Mouse (Mus musculus): ENCODE measurements around the gene Abraxas2.

The Abraxas2 gene

DNA sequence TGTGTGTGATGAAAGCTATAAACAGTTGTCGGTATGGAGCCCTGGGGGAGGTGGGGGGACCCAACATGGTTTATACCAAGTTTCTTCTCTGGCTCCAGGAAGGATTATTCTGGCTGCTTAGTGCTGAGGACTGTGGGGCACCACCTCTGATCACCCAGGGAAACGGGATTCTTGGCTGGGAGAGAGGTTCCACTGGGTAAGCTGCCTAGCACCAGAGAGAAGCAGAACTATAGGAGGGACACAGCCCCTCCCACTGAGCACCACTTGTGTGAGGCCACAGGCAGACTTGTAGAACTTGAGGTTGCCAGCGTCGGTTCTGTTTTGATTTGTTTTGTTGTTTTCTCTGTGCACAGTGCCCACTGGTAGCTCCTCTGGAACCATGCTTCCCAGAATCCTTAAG, 5.1 kb upstream of the Abraxas2 start:
- no peak for DNase-seq (ENCODE audit: low read depth)

DNA sequence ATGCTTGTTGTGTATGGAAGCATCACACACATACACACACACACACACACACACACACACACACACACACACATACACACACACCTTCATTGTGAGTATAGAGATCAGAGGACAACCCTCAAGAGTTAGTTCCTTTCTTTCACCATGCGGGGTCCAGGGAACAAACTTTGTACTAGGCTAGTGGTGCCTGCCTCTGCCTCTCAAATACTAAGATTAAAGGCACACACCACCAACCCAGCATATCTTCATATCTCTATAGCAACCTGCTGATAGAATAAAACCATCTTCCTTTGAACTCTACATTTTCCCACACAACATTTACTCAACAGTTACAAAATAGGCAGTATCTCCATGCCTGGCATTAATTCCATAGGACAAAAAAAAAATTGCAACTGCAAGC, 2.9 kb upstream of the Abraxas2 start:
- DNase-seq (ENCODE audit: low read depth): no peak

DNA sequence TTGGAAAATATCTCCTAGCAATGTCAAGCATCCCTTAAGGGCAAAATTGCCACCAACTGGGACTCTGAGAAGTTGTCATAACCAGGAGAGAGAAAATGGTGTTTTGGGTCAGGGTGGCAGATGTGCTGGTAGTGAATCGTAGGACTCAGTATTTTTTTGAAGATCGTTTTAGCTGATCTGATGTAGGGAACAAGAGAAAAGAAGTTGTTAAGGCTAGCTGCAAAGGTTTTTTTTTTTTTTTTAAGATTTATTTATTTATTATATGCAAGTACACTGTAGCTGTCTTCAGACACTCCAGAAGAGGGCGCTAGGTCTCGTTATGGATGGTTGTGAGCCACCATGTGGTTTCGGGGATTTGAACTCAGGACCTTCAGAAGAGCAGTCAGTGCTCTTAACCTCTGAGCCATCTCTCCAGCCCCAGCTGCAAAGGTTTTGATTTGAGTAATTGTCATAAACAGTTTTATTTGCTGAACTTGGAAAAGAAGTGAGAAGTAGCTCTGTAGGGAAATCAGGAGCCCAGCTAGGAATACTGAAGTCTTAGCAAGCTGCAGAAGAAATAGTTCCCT, 899 bp upstream of the Abraxas2 start:
- peak; percentile 45 for DNase-seq (ENCODE audit: low read depth)

DNA sequence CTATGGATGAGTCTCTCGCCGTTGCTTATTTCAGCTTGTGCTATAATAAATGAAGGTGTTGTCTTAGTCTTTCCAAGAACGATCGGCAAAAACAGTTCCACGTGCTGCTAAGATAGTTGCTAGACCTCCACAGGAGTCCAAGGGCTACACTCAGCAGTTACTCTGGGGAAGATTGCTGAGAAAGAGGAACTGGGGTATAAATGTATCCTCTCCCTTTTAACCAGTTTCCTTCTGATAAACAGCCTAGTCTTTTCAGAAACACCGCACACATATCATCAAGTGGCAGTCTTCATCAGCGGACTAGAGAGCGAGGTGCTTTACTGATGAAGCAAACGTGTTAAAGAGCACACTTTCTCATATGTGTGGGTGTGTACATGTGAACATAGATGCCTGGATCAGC, 7.3 kb downstream of the Abraxas2 start:
- no peak for DNase-seq (ENCODE audit: low read depth)

DNA sequence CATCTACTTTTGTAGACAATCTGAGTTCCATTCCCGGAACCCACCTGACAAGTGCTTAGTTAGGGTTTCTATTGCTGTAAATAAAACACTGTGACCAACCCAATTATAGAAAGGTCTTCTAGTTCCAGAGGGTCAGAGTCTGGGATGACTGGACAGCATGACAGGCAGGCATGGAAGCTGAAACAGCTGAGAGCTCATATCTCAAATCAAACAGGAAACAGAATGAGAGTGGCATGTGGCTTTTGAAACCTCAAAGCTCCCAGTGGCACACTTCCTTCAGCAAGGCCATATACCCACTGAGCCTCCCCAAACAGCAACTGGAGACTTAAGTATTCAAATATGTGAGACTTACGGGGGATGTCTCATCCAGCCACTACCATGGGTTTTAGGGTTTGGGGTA, 14.0 kb downstream of the Abraxas2 start:
- no peak for DNase-seq (ENCODE audit: low read depth)

DNA sequence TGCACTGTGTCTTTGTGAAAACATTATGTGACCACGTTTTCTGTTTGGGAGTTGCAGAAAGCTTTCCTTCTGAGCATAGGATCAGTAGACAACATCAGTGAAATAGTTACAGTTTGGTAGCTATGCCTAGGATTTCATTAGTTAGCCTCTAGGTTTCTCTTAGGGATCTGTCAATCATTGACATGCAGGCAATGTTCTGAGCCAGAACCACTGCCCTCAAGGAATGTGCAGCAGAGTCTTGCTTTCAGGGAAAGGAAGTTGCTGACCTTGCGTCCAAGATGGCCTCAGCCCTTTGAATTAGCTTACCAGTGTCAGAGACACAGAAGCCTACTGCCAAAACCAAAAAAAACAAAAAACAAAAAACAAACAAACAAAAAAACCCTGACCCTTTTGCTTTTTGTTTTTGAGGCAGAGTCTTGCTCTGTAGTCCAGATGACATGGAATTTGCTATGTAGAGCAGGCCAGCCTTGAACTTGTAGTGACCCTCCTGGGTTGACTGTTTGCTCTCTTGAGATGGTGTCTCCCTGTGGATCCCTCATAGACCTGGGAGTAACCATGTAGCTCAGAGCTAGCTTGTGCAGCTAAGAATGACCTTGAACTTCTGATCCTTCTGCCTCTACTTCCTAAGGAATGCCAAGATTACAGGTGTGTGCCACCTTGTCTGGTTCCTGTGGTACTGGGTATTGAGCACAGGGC, 16.5 kb downstream of the Abraxas2 start:
- no peak for DNase-seq (ENCODE audit: low read depth)

DNA sequence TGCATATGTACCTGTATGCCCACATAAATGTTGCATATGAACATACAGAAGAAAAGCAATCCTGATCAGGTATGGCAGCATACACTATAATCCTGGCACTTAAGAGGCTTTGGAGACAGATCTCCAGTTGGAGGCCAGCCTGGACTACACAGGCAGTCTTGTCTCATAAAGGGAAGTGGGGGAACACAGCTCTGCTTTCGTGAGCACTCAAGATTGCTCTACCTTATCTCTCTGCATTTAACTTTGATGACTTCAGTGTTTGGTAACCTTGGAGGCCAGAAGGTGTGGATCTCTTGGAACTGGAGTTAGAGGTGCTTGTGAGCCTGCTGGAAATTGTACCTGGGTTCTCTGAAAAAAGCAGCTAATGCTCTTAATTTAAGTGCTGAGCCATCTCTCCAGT, 21.3 kb downstream of the Abraxas2 start:
- DNase-seq (ENCODE audit: low read depth): no peak

DNA sequence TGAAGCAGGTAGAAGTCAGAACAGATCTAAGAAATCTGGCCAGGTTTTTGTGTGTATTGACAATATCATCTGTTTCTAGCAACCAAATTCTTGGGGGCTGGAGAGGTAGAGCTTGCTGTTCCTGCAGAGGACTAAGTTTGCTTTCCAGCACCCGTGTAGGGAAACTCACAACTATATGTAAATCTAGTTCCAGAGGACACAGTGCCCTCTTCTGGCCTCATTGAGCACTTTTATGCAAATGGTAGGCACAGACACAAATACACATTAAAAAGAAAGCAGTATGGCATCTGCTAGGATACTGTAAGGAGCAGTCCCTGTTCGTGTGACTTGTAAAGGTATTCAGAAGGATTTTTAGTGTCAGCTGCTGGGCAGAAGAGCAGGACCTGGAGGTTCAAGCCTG, 23.3 kb downstream of the Abraxas2 start:
- DNase-seq (ENCODE audit: low read depth): peak; percentile 68

DNA sequence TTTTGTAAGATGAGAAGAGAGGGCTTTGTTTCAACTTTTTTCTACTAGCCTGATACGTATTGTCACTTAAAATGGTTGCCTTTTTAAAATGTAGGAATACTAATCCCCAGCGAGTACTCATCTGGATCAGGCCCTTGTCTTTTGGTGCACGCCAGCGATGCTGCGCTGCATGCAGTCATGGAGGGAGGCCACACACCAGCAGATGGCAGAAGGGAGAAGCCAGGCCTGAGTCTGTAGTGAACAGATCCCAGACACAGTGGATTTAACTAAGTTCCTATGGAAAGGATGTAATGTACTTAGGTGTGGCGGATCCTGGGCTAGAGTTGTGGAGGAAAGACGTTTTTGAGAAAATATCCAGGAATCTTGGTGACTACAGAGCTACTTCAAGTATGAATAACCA, 25.0 kb downstream of the Abraxas2 start:
- no peak for DNase-seq (ENCODE audit: low read depth)

DNA sequence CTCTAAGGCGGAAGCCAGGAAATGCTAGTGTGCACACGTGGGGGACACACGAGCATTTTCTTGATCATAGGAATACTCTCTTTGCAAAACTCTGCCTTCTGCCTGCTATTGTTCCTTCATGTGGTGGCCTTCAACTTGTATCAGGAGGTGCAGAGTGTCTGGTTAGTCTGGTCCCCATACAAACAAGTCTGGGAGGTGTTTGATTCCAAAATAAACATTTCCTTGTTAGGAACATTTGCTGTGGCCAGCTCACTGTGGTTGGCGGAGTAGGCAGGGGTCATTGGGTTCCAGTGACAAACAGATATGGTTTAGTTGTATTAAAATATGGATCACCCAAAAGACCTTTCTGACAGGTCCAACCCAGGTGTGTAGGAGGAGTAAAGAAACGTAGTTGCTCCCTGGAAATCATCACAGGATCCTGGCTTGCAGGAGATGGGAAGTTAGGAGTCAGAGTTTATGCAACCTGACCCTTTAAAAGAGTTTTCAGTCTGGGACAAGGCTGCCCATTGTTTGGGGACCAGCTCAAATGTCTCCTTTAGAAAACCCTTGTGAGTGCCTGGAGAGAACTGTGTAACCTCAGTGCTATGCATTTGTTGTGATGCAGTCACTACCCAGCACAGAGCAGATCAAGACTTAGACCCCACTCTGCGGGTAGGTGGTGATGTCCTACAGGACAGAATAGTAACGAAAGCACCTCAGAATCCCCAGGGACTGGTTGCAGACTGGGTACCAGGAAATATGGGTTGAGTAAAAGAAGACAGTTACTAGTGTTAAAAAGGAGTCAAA, 28.2 kb downstream of the Abraxas2 start:
- DNase-seq (ENCODE audit: low read depth): no peak

DNA sequence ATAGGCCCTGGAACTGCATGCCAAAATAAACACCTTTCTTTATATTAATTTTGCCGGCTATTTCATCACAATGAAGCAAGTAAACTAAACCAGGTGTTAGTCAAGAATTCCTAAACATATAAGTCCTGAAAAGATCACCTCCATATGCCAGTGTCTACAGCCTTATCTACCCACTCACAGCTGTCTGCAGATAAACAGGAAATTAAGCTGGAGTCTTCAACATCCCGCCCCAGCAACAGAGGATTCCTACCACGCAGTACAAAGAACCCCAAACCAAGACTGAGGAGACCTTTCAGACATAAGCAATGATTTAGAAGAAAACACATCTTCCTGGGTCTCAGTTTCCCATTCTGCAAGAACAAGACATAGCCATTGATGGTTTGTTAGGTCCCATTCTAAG, 29.0 kb downstream of the Abraxas2 start:
- no peak for DNase-seq (ENCODE audit: low read depth)

DNA sequence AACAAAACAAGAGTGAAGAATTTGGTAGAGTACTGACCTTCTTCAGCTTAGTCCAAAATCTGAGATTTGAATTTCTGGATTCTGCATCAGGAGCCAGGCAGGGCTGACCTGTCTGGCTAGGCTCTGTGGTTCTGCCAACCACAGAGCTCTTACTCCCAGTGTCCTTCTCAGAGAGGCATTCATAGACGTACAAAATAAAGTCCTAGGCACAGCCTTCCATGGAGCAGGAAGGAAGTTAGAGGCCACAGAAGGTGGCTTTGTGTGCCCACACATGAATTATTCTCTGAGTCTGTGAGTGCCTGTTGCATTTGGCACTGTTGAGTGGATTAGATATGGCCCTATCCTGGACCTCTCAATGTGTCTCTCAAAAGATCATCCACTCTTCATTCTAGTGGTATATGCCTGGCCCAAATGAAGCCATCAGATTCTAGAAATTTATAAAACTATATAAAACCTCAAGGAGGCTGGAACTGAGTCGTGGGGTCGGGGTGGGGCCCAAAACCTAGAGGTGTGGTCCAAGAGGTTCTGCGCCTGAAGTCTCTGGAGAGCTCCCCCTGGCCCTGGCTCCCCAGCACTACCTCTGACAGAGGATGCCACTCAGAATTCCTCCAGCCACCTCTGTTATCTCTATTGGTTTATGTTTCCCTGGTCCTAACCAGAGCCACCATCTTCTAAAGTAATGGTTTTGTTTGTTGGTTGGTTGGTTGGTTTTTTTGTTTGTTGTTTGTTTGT, 29.7 kb downstream of the Abraxas2 start:
- no peak for DNase-seq (ENCODE audit: low read depth)

DNA sequence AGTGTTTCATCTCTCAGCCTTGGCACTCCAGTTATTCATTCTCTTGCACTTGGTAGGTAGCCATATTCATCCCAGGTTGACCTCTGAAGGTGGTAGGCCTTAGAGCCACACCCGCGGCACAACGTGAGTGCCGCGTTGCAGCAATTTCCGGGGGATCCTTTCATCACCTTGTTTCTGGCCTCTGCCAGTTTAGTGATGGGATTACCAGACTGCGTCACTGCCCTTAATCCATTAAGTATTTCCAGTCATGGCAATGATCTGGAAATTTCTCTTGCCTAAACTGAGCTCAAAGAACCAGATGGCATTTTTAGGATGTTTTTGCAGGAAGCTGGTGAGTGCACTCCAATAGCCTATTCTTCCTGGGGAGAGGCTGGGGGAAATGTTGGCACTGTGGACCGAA, 30.7 kb downstream of the Abraxas2 start:
- no peak for DNase-seq (ENCODE audit: low read depth)

DNA sequence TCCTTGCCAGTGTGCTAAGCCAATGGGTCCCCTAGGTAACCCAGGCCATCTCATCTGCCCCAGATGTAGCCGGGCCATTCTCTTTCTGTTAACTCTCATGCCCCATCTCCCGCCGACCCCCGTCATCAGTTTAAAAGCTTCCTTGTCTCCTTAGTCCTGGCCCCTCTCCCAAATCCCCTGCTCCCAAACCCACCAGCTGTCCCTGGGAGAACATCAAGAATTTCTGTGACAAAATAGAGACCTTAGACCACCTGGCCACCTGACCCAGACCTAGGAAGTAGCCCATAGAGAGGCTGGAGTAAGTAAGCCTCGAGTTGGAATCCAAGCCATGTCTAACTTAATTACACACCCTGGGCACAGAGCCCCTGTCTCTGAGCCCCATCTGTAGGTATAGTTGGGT, 31.2 kb downstream of the Abraxas2 start:
- no peak for DNase-seq (ENCODE audit: low read depth)

DNA sequence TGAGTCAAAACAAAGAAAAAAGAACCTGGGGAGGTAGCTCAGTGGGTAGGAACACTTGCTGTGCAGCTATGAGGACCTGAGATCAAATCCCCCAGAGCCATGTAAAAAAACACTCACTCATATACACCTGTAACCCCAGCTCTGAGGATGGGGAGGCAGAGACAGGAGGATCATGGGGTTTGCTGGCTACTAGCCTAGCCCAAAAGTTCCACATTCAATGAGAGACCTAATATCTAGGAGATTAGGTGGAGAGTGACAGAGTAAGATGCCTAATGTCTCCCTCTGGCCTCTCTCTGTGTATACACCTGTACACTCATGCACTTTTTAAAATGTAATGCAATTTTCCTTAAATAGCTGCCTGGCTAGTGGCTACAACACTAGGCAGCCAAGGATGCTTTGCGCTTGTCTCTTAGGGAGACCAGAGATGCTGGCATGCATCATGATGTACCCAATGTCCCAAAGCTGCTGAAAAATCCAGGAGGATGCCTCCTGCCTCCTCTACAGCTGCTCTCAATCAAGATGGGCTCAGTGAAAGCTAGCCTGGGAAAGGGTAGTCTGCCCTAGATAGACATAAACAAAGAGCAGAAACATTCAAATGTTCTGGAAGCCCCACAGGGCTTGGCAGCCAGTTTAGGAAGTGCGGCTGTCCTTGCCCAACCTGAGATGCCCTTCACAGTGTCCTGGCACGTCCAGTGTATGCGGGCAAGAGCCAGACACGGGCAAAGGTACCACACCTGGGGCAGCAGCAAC, 32.7 kb downstream of the Abraxas2 start:
- DNase-seq (ENCODE audit: low read depth): no peak

DNA sequence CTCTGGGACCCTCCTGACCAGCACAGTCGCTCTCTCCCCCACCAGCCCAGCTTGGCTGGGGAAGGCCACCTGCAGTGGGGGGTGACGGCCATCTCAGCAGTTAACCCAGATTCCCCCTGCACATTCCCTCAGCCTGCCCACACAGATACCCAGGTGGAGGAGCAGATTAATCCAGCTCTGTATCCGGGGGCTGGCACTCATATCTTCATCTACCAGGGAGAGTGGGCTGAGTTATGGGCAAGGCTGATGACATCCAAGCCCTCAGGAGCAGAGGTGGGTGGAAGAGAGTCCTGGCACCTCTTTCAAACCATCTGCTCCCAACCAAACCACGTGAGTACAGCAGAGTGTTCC, 33.3 kb downstream of the Abraxas2 start:
- no peak for DNase-seq (ENCODE audit: low read depth)

DNA sequence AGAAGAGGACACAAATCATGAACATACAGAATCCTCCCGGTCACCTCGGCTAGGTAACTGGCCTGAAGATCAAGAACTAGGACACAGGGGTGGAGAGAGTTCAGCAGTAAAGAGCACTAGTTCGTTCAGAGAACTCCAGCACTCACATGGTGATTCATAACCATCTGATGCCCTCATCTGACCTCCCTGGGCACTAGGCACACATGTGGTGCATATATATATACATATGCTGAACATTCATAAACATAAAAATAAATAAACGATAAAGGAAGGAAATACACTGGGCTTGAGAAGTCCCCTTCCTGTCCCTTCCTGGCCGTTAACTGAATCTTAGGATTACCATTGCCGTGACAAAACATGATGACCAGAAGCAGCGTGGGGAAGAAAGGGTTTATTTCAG, 33.8 kb downstream of the Abraxas2 start:
- DNase-seq (ENCODE audit: low read depth): no peak

DNA sequence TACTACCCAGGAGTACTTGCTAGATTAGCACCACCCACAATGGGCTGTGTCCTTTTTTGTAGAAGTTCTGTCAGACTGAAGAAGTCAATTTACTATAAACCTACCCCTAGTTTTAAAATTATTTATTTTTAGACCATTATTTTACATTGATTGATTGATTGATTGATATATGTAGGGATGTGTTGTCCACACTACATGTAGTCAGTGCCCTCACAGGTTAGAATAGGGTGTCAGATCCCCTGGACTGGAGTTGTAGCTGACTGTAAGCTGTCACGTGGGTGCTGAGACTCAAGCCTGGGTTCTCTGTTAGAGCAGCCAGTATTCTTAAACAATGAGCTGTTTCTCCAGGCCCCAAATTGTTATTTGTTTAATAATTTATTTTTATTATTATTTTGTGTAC, 34.3 kb downstream of the Abraxas2 start:
- no peak for DNase-seq (ENCODE audit: low read depth)

DNA sequence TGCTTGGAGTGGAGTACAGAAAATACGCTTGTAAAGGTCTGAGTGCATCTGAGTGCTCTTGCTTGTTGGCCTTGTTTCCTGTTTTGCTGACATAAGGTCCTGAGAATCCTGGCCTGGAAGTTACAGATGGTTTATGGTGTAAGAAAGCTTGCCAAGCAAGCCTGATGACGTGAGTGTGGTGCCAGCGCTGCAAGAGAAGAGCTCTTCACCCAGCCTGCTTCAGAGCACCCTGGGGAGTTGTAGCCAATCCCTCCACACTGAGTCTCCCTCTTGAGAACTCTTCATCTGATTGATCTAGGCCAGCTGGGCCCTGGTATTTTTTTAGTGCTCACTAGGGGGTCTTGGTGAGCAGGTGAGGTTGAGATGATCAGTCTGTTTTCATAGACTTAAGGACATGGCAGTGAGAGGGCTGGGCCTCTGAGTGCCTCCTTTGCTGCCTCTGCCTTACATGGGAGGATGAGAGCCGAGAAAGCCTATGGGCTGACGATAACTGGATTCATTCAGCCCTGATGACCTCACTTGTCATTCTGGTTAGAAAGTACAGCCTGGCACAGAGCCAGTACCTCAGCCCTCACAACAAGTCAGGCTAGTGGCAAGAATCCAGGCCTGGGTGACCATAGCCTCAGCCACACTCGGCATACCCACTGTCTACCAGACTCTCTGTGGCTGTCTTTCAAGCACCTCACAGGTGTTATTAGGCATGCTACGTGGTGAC, 36.0 kb downstream of the Abraxas2 start:
- DNase-seq (ENCODE audit: low read depth): no peak

DNA sequence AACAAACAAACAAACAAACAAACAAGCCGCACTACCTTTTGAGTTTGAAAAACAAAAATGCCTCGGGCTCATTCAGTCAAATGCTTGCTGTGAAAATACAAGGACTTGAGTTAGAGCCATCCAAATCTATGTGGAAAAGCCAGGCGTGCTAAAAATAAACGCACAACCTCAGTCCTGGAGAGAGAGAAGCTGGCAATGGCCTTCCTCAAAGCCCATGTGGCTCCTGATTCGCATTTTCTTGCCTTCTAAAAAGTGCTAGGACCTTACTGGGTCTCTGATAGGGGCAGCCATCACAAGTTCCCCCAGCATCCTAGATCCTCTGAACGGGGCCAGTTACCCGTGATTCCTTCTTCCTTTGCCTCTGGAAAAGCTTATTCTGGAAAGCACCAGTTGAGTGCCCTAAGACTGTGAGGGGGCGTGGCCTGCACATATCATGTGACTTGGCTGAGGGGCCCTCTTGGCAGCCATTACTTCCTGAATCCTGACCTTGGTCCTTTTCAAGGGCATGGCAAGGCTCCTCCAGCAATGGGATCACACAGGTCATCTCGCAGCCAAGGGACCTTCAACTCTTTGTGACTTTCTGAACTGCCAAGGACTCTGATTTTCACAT, 37.3 kb downstream of the Abraxas2 start:
- no peak for DNase-seq (ENCODE audit: low read depth)

DNA sequence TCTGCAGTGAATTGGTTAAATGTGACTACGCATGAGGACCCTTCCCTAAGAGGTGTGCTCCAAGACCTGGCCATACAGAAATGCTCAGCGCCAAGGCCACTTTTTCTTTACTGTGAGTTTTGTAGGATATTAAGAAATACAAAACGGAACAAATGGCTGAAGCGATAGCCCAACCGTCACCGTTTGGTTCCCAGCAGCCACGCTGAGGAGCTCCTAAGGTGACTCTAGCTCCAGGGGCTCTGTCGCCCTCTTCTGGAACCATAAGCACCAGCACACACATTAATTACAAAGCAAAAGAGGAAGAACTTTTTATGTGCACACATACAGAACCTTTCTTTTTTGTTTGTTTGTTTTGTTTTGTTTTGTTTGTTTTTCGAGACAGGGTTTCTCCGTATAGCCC, 38.2 kb downstream of the Abraxas2 start:
- DNase-seq (ENCODE audit: low read depth): peak; percentile 37

Measured in induced T-regulatory cell, adult 2 months (primary cell).